Mouse (Mus musculus): ENCODE results near the gene Cylc1.

Cylc1 gene

GRCm38 (mm10) chrX:111110118-111110517 lies at the start of gene Cylc1:
Cylc1 (plus strand) TSS chrX:111110418.
- DNase-seq (ENCODE audit: low spot score), result no peak

GRCm38 (mm10) chrX:111078680-111079079 lies 31.5 kb upstream of the Cylc1 start:
- no peak for DNase-seq (ENCODE audit: low spot score)

GRCm38 (mm10) chrX:111168040-111168439 lies 57.8 kb downstream of the Cylc1 start, which contains the start of gene Gm10112:
Gm10112 (plus strand) TSS chrX:111168340.
- DNase-seq (ENCODE audit: low spot score), result no peak

Measured in urinary bladder, postnatal 25 days (tissue).